Mouse (Mus musculus) forebrain, embryonic 16.5 days (tissue): ENCODE results near the gene Rnf183. TPM values are rescaled to one million over a fixed set of nuclear protein-coding genes. Genes with fewer than 3 reads are reported as not detected.
A peak's percentile ranks its signal among the peaks of the same experiment; 100 is the strongest.
"Not testable (repeated sequence)": the region's sequence is repeated elsewhere in the genome, so short reads cannot be mapped to it uniquely, and the experiment has no call there.

Experiments used
- ATAC-seq: fragments of 200-750 bp; cut with Nextera tagmentation; 2 replicates; pipeline ENCODE4 v1.8.0; 2017; ENCODE audit warnings: mild to moderate bottlenecking, moderate library complexity
- H3K27ac ChIP-seq: fragments of 300-500 bp; sonication (generic); 2 replicates; pipeline ENCODE4 v1.5.1; 2014; ENCODE audit warnings: low read length, control low read depth
- H3K27me3 ChIP-seq: fragments of 300-500 bp; sonication (generic); replicated peaks from 2 replicates; pipeline ENCODE4 v1.6.1; 2014; ENCODE audit warnings: low read length; ENCODE audit not compliant: control insufficient read depth, insufficient read depth
- H3K36me3 ChIP-seq: fragments of 300-500 bp; sonication (generic); 2 replicates; pipeline ENCODE4 v1.6.1; 2014; ENCODE audit not compliant: control insufficient read depth, insufficient read depth
- H3K4me1 ChIP-seq: fragments of 300-500 bp; sonication (generic); replicated peaks from 2 replicates; pipeline ENCODE4 v1.6.1; 2014; ENCODE audit warnings: low read length; ENCODE audit not compliant: control insufficient read depth, insufficient read depth
- H3K4me2 ChIP-seq: fragments of 300-500 bp; sonication (generic); 2 replicates; pipeline ENCODE4 v1.6.1; 2014; ENCODE audit warnings: mild to moderate bottlenecking, low read length, control low read depth
- H3K4me3 ChIP-seq: fragments of 300-500 bp; sonication (generic); replicated peaks from 2 replicates; pipeline ENCODE4 v1.5.1; 2014; ENCODE audit warnings: mild to moderate bottlenecking, low read length, control low read depth
- H3K9ac ChIP-seq: fragments of 300-500 bp; sonication (generic); replicated peaks from 2 replicates; pipeline ENCODE4 v1.6.1; 2014; ENCODE audit warnings: low read depth, low read length, control low read depth
- H3K9me3 ChIP-seq: fragments of 300-500 bp; sonication (generic); 2 replicates; pipeline ENCODE4 v1.6.1; 2016; ENCODE audit warnings: low read length; ENCODE audit not compliant: control insufficient read depth
- WGBS: fragments of 180-500 bp; shearing (Covaris S2); extraction: QIAGEN DNeasy Blood & Tissue Kit; methylation state at CpG from one replicate; pipeline ENCODE4 v1.1.7; 2014; 5-methylcytosine and 5-hydroxymethylcytosine counted together
- polyA plus RNA-seq: library from polyadenylated mRNA; unstranded; fragments of >200 nt; fragmentation: Nextera tagmentation; extraction: Ambion mirVana; gene quantifications from 2 replicates; pipeline ENCODE4 v1.2.1, GENCODE M21; 2015

Gene Rnf183
- not detected in 2 replicates for polyA plus RNA-seq

- H3K27me3 ChIP-seq = no peaks in the 10 kb centered on the region
- no peaks in the 10 kb centered on the region for H3K36me3 ChIP-seq
- no peak within 1 kb of the TSS for H3K27ac ChIP-seq
- H3K4me1 ChIP-seq = no peaks in the 10 kb centered on the region
- ATAC-seq = no peak
- no peak within 1 kb of the TSS for H3K4me2 ChIP-seq
- H3K9me3 ChIP-seq = no peaks in the 10 kb centered on the region
- WGBS = 81% methylated on average over 6 of the region's 6 CpGs
- no peak within 1 kb of the TSS for H3K4me3 ChIP-seq
- no peak within 1 kb of the TSS for H3K9ac ChIP-seq
Measured at GRCm38 (mm10) chr4:62435081-62435480, at the start of gene Rnf183. Gene Rnf183, minus strand, starts transcription at chr4:62435252.

DNA sequence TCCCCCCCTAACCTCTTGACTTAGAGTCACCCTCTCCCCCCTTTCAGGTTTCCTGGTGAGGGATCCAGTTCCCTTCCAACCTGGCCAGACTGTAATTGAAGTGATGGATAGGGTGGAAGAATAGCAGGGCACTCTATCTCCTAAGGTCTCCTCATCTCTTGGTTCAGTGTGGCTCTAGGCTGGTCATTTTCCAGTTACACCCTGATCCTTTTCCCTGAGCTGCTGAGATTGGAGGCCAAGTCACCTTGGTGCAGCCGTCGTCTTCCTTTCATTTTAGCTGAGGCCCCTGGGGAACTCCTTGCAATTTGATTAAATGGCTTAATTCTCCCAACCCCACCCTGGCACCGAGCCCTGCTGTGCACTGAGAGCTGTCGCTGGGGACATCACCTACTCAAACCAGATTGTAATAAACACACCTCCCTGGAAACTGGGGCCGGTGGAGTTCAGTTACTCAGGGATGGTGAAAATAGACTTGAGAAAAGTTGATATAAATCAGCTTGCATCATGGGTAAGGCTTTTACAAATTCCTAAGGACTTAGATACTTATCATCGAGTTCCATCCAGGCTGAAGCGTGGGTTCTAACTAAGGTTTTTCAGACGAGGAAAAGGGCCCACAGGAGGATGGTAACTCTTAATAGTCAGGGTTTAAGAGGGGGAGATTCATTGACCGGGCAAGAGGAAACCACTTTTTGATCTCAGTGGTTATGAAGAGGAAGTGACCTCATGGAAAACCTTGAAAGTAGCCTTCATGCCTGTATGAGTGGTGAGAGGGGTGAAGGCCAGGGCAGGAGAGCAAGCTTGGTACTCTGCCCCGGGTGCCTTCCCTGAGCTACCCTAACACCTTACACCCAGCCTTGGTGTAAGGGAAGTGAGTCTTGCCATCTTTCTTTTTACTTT lies 45.9 kb upstream of the Rnf183 start:
- Histone ChIP-seq H3K4me2 (no peak overlapping the region), H3K9me3 (no peaks in the 10 kb centered on the region), H3K9ac (no peak overlapping the region), H3K27ac (no peak overlapping the region), H3K4me1 (peaks cover 8% of the 10 kb centered on the region), H3K36me3 (no peaks in the 10 kb centered on the region), H3K4me3 (no peak overlapping the region), H3K27me3 (peaks cover 20% of the 10 kb centered on the region)
- no peak for ATAC-seq
- 49% methylated on average over 10 of the region's 10 CpGs for WGBS

- peak within 1 kb of the TSS; percentile 67 for H3K4me2 ChIP-seq
- ATAC-seq = peak; percentile 54
- H3K27ac ChIP-seq = no peak within 1 kb of the TSS
- H3K36me3 ChIP-seq = no peaks in the 10 kb centered on the region
- 1% methylated on average over 71 of the region's 71 CpGs for WGBS
- peaks cover 8% of the 10 kb centered on the region for H3K4me1 ChIP-seq
- no peak within 1 kb of the TSS for H3K9ac ChIP-seq
- H3K9me3 ChIP-seq = no peaks in the 10 kb centered on the region
- peak within 1 kb of the TSS; percentile 44 for H3K4me3 ChIP-seq
- H3K27me3 ChIP-seq = peaks cover 20% of the 10 kb centered on the region
Measured at GRCm38 (mm10) chr4:62479937-62480708, 45.1 kb upstream of the Rnf183 start, which contains the start of gene Bspry. Gene Bspry, plus strand, starts transcription at chr4:62480053.

- peaks cover 20% of the 10 kb centered on the region for H3K27me3 ChIP-seq
- 13% methylated on average over 11 of the region's 11 CpGs for WGBS
- H3K27ac ChIP-seq, H3K36me3 ChIP-seq, H3K4me1 ChIP-seq, ATAC-seq, H3K9me3 ChIP-seq, H3K9ac ChIP-seq: not testable (repeated sequence)
- H3K4me2 ChIP-seq = peak overlapping the region; percentile 67
- peak overlapping the region; percentile 44 for H3K4me3 ChIP-seq
Measured at GRCm38 (mm10) chr4:62479593-62479936, 44.5 kb upstream of the Rnf183 start.

DNA sequence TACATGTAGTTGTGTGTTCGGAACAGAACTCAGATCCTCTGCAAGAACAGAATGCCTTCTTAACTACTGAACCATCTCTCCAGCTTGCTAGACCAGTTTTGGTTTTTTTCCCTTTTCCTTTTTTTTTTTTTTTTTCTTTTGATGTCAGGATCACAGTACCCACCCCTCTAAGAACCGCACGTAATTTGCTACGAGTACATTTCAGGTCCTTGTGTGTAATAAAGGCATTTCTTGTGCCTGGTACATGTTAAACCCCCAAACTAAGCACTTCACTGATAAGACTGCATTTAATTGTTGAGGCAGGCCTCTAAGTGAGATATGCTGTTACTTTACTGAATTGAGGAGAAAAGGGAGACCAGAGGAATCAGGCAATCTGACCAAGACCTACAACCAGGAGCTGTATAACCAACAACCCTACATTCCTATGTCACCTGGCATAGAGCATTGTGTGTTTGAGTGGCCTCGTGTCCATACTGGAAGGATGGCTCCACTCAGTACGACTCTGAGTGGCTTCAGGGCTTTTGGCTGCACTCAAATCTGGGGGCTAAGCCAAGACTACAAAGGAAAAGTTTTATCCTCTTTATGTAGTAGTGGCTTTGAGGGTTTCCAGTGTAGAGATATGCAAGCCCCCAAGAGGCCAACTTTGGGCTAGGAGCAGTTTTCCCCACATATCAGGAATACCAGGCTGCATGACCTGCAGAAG lies 42.6 kb upstream of the Rnf183 start:
- Histone ChIP-seq H3K4me1 (peaks cover 8% of the 10 kb centered on the region), H3K9me3 (no peaks in the 10 kb centered on the region), H3K36me3 (no peaks in the 10 kb centered on the region), H3K9ac (no peak overlapping the region), H3K4me3 (no peak overlapping the region), H3K27me3 (peaks cover 20% of the 10 kb centered on the region), H3K4me2 (no peak overlapping the region), H3K27ac (no peak overlapping the region)
- WGBS = 84% methylated on average over 6 of the region's 6 CpGs
- ATAC-seq = no peak

DNA sequence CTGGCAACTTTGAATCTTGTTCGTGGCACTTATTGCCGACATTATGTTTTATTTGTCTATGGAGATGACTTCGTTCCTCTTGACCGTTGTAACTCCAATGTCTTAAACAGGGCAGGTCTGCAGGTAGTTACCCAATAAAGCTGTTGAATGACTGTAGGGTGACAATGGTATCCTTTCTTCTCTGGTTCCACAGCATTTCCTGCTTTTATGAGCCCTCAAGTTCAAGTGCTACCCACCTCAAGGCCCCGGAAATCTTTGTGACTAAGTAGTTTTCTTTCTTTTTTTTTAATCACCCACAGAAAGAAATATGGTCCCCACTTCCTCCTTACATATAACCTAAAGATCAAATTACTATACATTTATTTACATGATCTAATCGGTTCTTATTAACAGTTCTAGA lies 40.7 kb upstream of the Rnf183 start:
- no peak overlapping the region for H3K9ac ChIP-seq
- H3K27me3 ChIP-seq = peaks cover 17% of the 10 kb centered on the region
- no peak overlapping the region for H3K4me3 ChIP-seq
- peaks cover 8% of the 10 kb centered on the region for H3K4me1 ChIP-seq
- no peak for ATAC-seq
- H3K36me3 ChIP-seq = no peaks in the 10 kb centered on the region
- 93% methylated on average over 6 of the region's 6 CpGs for WGBS
- H3K4me2 ChIP-seq = no peak overlapping the region
- H3K27ac ChIP-seq = no peak overlapping the region
- no peaks in the 10 kb centered on the region for H3K9me3 ChIP-seq

DNA sequence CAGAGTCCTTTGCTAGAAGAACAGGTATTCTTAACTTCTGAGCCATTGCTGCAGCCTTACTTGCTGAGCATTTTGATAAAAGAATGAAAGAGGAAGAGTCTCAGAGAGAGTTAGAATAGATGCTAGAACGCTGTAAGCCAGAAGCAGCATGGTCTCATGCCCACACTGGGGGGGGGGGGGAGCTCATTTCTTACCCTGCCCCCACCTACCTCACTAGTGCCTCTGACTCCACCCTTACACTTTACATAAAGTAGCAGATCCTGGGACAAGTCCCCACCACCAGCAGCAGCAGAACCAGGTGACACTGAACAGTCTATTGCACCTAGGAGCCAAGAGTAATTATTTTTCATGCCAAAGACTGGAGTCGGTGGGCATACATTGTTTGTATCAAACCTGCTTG lies 40.1 kb upstream of the Rnf183 start:
- Histone ChIP-seq H3K9me3 (no peaks in the 10 kb centered on the region), H3K4me1 (peaks cover 10% of the 10 kb centered on the region), H3K9ac (no peak overlapping the region), H3K4me3 (no peak overlapping the region), H3K36me3 (no peaks in the 10 kb centered on the region), H3K4me2 (no peak overlapping the region), H3K27ac (no peak overlapping the region), H3K27me3 (peaks cover 11% of the 10 kb centered on the region)
- WGBS = 83% methylated on average over 2 of the region's 2 CpGs
- ATAC-seq = no peak

GRCm38 (mm10) chr4:62472071-62472470 lies 37.0 kb upstream of the Rnf183 start:
- no peaks in the 10 kb centered on the region for H3K36me3 ChIP-seq
- no peak overlapping the region for H3K9ac ChIP-seq
- H3K4me3 ChIP-seq = no peak overlapping the region
- no peaks in the 10 kb centered on the region for H3K9me3 ChIP-seq
- H3K4me2 ChIP-seq = no peak overlapping the region
- peaks cover 3% of the 10 kb centered on the region; the same call in 1 of the 2 replicates for H3K4me1 ChIP-seq
- H3K27me3 ChIP-seq = no peaks in the 10 kb centered on the region
- H3K27ac ChIP-seq = no peak overlapping the region
- ATAC-seq = no peak
- 90% methylated on average over 2 of the region's 2 CpGs for WGBS

DNA sequence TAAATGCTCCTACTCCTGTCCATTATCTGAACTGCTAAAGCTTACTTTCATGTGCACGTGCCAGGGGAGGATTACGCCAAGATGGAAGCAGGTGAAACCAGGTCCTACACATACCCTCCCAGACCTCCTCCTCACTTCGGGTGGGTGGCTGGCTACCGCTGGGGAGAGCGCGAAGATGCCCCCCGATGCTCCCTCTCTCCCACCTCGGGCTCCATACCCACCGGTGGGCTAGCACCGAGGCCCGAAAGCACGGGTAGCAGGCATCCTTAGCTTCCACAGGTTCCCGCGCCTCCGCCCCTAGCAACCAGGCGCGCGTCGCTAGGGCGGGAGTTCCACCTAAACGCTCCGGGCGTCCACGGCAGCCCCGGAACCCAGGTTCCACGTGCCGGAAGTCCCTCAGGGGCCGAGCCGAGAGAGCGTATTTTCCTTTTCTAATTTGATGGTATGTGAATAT lies 35.6 kb upstream of the Rnf183 start, which contains the start of gene Wdr31:
Gene Wdr31, minus strand, starts transcription at position 299 of the 454 bp plus-strand sequence.
- Histone ChIP-seq H3K4me1 (peaks cover 3% of the 10 kb centered on the region; the same call in 1 of the 2 replicates), H3K27me3 (no peaks in the 10 kb centered on the region), H3K27ac (peak within 1 kb of the TSS; percentile 39; the same call in 1 of the 2 replicates), H3K36me3 (no peaks in the 10 kb centered on the region), H3K4me2 (peak within 1 kb of the TSS; percentile 72), H3K4me3 (peak within 1 kb of the TSS; percentile 74), H3K9ac (peak within 1 kb of the TSS; percentile 77), H3K9me3 (no peaks in the 10 kb centered on the region)
- under 1% methylated on average over 30 of the region's 30 CpGs for WGBS
- ATAC-seq = peak; percentile 98
